Mouse (Mus musculus): ENCODE results near the gene Fpgs. TPM values are rescaled to one million over a fixed set of nuclear protein-coding genes. Genes with fewer than 3 reads are reported as not detected.

Fpgs gene
- polyA plus RNA-seq, 1 experiment from 2014 or later = 32.0 TPM

- peak overlapping the region; percentile 48 for H3K4me3 ChIP-seq (ENCODE audit: low read length)
- H3K9ac ChIP-seq (ENCODE audit: low read depth, low read length) = peak overlapping the region; percentile 64
- H3K36me3 ChIP-seq (ENCODE audit: control insufficient read depth, insufficient read depth, low read length) = 0 out of 2 replicates have a peak, but pooled peaks cover 2% of the 10 kb centered on the region
- H3K9me3 ChIP-seq (ENCODE audit: control insufficient read depth, low read length) = no peaks in the 10 kb centered on the region
- peak overlapping the region; percentile 84 for H3K4me2 ChIP-seq (ENCODE audit: low read depth, low read length)
- peaks cover 19% of the 10 kb centered on the region for H3K27me3 ChIP-seq (replicated peaks; ENCODE audit: control insufficient read depth, insufficient read depth, low read length)
- H3K4me1 ChIP-seq (ENCODE audit: control insufficient read depth, insufficient read depth, low read length) = peaks cover 26% of the 10 kb centered on the region
- peak; percentile 27 for ATAC-seq
- no peak overlapping the region for H3K27ac ChIP-seq (ENCODE audit: low read length)
- WGBS = 5% methylated on average over 53 of the region's 58 CpGs
Observed at GRCm38 (mm10) chr2:32741273-32742172, 37.6 kb upstream of the Fpgs start.

- H3K27ac ChIP-seq (ENCODE audit: low read length) = no peak within 1 kb of the TSS
- ATAC-seq = no peak
- peak within 1 kb of the TSS; percentile 48 for H3K4me3 ChIP-seq (ENCODE audit: low read length)
- peaks cover 30% of the 10 kb centered on the region for H3K4me1 ChIP-seq (ENCODE audit: control insufficient read depth, insufficient read depth, low read length)
- peak within 1 kb of the TSS; percentile 64 for H3K9ac ChIP-seq (ENCODE audit: low read depth, low read length)
- 0 out of 2 replicates have a peak, but pooled peaks cover 2% of the 10 kb centered on the region for H3K36me3 ChIP-seq (ENCODE audit: control insufficient read depth, insufficient read depth, low read length)
- peaks cover 19% of the 10 kb centered on the region for H3K27me3 ChIP-seq (replicated peaks; ENCODE audit: control insufficient read depth, insufficient read depth, low read length)
- WGBS = 12% methylated on average over 11 of the region's 11 CpGs
- H3K9me3 ChIP-seq (ENCODE audit: control insufficient read depth, low read length) = no peaks in the 10 kb centered on the region
- H3K4me2 ChIP-seq (ENCODE audit: low read depth, low read length) = peak within 1 kb of the TSS; percentile 84
Observed at GRCm38 (mm10) chr2:32740916-32741272, 36.9 kb upstream of the Fpgs start, which contains the start of gene 6330409D20Rik. TSS of gene 6330409D20Rik (minus strand) at chr2:32741016.

- Histone ChIP-seq H3K9me3 (ENCODE audit: control insufficient read depth, low read length) (no peaks in the 10 kb centered on the region), H3K4me3 (ENCODE audit: low read length) (no peak overlapping the region), H3K27ac (ENCODE audit: low read length) (no peak overlapping the region), H3K9ac (ENCODE audit: low read depth, low read length) (no peak overlapping the region), H3K4me1 (ENCODE audit: control insufficient read depth, insufficient read depth, low read length) (peaks cover 39% of the 10 kb centered on the region), H3K4me2 (ENCODE audit: low read depth, low read length) (no peak overlapping the region), H3K36me3 (ENCODE audit: control insufficient read depth, insufficient read depth, low read length) (0 out of 2 replicates have a peak, but pooled peaks cover 2% of the 10 kb centered on the region), H3K27me3 (replicated peaks; ENCODE audit: control insufficient read depth, insufficient read depth, low read length) (peaks cover 19% of the 10 kb centered on the region)
- ATAC-seq = no peak
- WGBS = 72% methylated on average over 4 of the region's 4 CpGs
Observed at GRCm38 (mm10) chr2:32739311-32739710, 35.4 kb upstream of the Fpgs start.

GRCm38 (mm10) chr2:32737008-32737407 lies 33.1 kb upstream of the Fpgs start:
- ATAC-seq = no peak
- Histone ChIP-seq H3K27ac (ENCODE audit: low read length) (no peak overlapping the region), H3K4me2 (ENCODE audit: low read depth, low read length) (no peak overlapping the region), H3K9me3 (ENCODE audit: control insufficient read depth, low read length) (no peaks in the 10 kb centered on the region), H3K4me1 (ENCODE audit: control insufficient read depth, insufficient read depth, low read length) (peaks cover 36% of the 10 kb centered on the region), H3K4me3 (ENCODE audit: low read length) (no peak overlapping the region), H3K9ac (ENCODE audit: low read depth, low read length) (0 out of 2 replicates have a peak overlapping the region, but pooled peaks have one; percentile 20), H3K27me3 (replicated peaks; ENCODE audit: control insufficient read depth, insufficient read depth, low read length) (peaks cover 10% of the 10 kb centered on the region), H3K36me3 (ENCODE audit: control insufficient read depth, insufficient read depth, low read length) (0 out of 2 replicates have a peak, but pooled peaks cover 2% of the 10 kb centered on the region)
- WGBS = 56% methylated on average over 6 of the region's 6 CpGs

- peaks cover 4% of the 10 kb centered on the region for H3K27me3 ChIP-seq (replicated peaks; ENCODE audit: control insufficient read depth, insufficient read depth, low read length)
- 0 out of 2 replicates have a peak overlapping the region, but pooled peaks have one; percentile 20 for H3K9ac ChIP-seq (ENCODE audit: low read depth, low read length)
- peak; percentile 70 for ATAC-seq
- peaks cover 29% of the 10 kb centered on the region for H3K4me1 ChIP-seq (ENCODE audit: control insufficient read depth, insufficient read depth, low read length)
- H3K9me3 ChIP-seq (ENCODE audit: control insufficient read depth, low read length) = no peaks in the 10 kb centered on the region
- WGBS = 53% methylated on average over 3 of the region's 3 CpGs
- H3K27ac ChIP-seq (ENCODE audit: low read length) = no peak overlapping the region
- H3K36me3 ChIP-seq (ENCODE audit: control insufficient read depth, insufficient read depth, low read length) = 0 out of 2 replicates have a peak, but pooled peaks cover 2% of the 10 kb centered on the region
- no peak overlapping the region for H3K4me2 ChIP-seq (ENCODE audit: low read depth, low read length)
- no peak overlapping the region for H3K4me3 ChIP-seq (ENCODE audit: low read length)
Observed at GRCm38 (mm10) chr2:32736306-32736829, 32.4 kb upstream of the Fpgs start.

GRCm38 (mm10) chr2:32734933-32735332 lies 31.0 kb upstream of the Fpgs start:
- Histone ChIP-seq H3K9me3 (ENCODE audit: control insufficient read depth, low read length) (no peaks in the 10 kb centered on the region), H3K27ac (ENCODE audit: low read length) (peak overlapping the region; percentile 29; the same call in 1 of the 2 replicates), H3K36me3 (ENCODE audit: control insufficient read depth, insufficient read depth, low read length) (0 out of 2 replicates have a peak, but pooled peaks cover 2% of the 10 kb centered on the region), H3K4me3 (ENCODE audit: low read length) (no peak overlapping the region), H3K9ac (ENCODE audit: low read depth, low read length) (no peak overlapping the region), H3K4me2 (ENCODE audit: low read depth, low read length) (no peak overlapping the region), H3K4me1 (ENCODE audit: control insufficient read depth, insufficient read depth, low read length) (peaks cover 34% of the 10 kb centered on the region), H3K27me3 (replicated peaks; ENCODE audit: control insufficient read depth, insufficient read depth, low read length) (no peaks in the 10 kb centered on the region)
- 49% methylated on average over 4 of the region's 4 CpGs for WGBS
- ATAC-seq = 0 out of 2 replicates have a peak, but pooled peaks have one; percentile 12

GRCm38 (mm10) chr2:32734480-32734879 lies 30.5 kb upstream of the Fpgs start:
- no peak overlapping the region for H3K4me3 ChIP-seq (ENCODE audit: low read length)
- 0 out of 2 replicates have a peak, but pooled peaks cover 2% of the 10 kb centered on the region for H3K36me3 ChIP-seq (ENCODE audit: control insufficient read depth, insufficient read depth, low read length)
- H3K27me3 ChIP-seq (replicated peaks; ENCODE audit: control insufficient read depth, insufficient read depth, low read length) = no peaks in the 10 kb centered on the region
- peaks cover 37% of the 10 kb centered on the region for H3K4me1 ChIP-seq (ENCODE audit: control insufficient read depth, insufficient read depth, low read length)
- no peak overlapping the region for H3K4me2 ChIP-seq (ENCODE audit: low read depth, low read length)
- 30% methylated on average over 4 of the region's 4 CpGs for WGBS
- H3K27ac ChIP-seq (ENCODE audit: low read length) = peak overlapping the region; percentile 29; the same call in 1 of the 2 replicates
- H3K9ac ChIP-seq (ENCODE audit: low read depth, low read length) = no peak overlapping the region
- ATAC-seq = 0 out of 2 replicates have a peak, but pooled peaks have one; percentile 24
- no peaks in the 10 kb centered on the region for H3K9me3 ChIP-seq (ENCODE audit: control insufficient read depth, low read length)

- ATAC-seq = no peak
- H3K9ac ChIP-seq (ENCODE audit: low read depth, low read length) = no peak overlapping the region
- H3K36me3 ChIP-seq (ENCODE audit: control insufficient read depth, insufficient read depth, low read length) = 0 out of 2 replicates have a peak, but pooled peaks cover under 1% of the 10 kb centered on the region
- WGBS = 78% methylated on average over 6 of the region's 6 CpGs
- no peaks in the 10 kb centered on the region for H3K27me3 ChIP-seq (replicated peaks; ENCODE audit: control insufficient read depth, insufficient read depth, low read length)
- H3K4me3 ChIP-seq (ENCODE audit: low read length) = no peak overlapping the region
- no peak overlapping the region for H3K4me2 ChIP-seq (ENCODE audit: low read depth, low read length)
- no peaks in the 10 kb centered on the region for H3K9me3 ChIP-seq (ENCODE audit: control insufficient read depth, low read length)
- H3K4me1 ChIP-seq (ENCODE audit: control insufficient read depth, insufficient read depth, low read length) = peaks cover 45% of the 10 kb centered on the region
- H3K27ac ChIP-seq (ENCODE audit: low read length) = no peak overlapping the region
Observed at GRCm38 (mm10) chr2:32732695-32733094, 28.8 kb upstream of the Fpgs start.

GRCm38 (mm10) chr2:32731911-32732310 lies 28.0 kb upstream of the Fpgs start:
- 47% methylated on average over 4 of the region's 4 CpGs for WGBS
- Histone ChIP-seq H3K27ac (ENCODE audit: low read length) (peak overlapping the region; percentile 76), H3K27me3 (replicated peaks; ENCODE audit: control insufficient read depth, insufficient read depth, low read length) (no peaks in the 10 kb centered on the region), H3K4me1 (ENCODE audit: control insufficient read depth, insufficient read depth, low read length) (peaks cover 41% of the 10 kb centered on the region), H3K9ac (ENCODE audit: low read depth, low read length) (no peak overlapping the region), H3K36me3 (ENCODE audit: control insufficient read depth, insufficient read depth, low read length) (no peaks in the 10 kb centered on the region), H3K4me3 (ENCODE audit: low read length) (no peak overlapping the region), H3K4me2 (ENCODE audit: low read depth, low read length) (no peak overlapping the region), H3K9me3 (ENCODE audit: control insufficient read depth, low read length) (no peaks in the 10 kb centered on the region)
- ATAC-seq = no peak
